Mouse (Mus musculus): Measurements from ENCODE around the gene Krt31. TPM values are rescaled to one million over a fixed set of nuclear protein-coding genes. Genes with fewer than 3 reads are reported as not detected.

Gene Krt31
- total RNA-seq, 2 experiments from 2014 or later, result not detected

GRCm38 (mm10) chr11:100008336-100008735 is 42.0 kb downstream of the Krt31 start:
- DNase-seq (ENCODE audit: extremely low spot score in 1 of 2, low spot score in 1 of 2), result no peak

GRCm38 (mm10) chr11:100006624-100007023 is 43.7 kb downstream of the Krt31 start:
- DNase-seq (ENCODE audit: extremely low spot score in 1 of 2, low spot score in 1 of 2), result no peak

GRCm38 (mm10) chr11:100005905-100006304 is 44.4 kb downstream of the Krt31 start:
- DNase-seq (ENCODE audit: extremely low spot score in 1 of 2, low spot score in 1 of 2), result no peak

GRCm38 (mm10) chr11:100004846-100005245 is 45.5 kb downstream of the Krt31 start:
- DNase-seq (ENCODE audit: extremely low spot score in 1 of 2, low spot score in 1 of 2), result peak in 1 of 2 experiments; percentile 59

- DNase-seq (ENCODE audit: extremely low spot score in 1 of 2, low spot score in 1 of 2), result no peak
Observed at GRCm38 (mm10) chr11:99999091-99999490, 51.3 kb downstream of the Krt31 start.

Other genes starting within 250 kb of the Krt31 start
- not detected for gene Gm11554, start 246.1 kb downstream of the Krt31 start, total RNA-seq (2021)
- gene Krtap4-13, start 240.7 kb downstream of the Krt31 start, total RNA-seq (2021), result not detected
- not detected for gene Gm11564, start 234.9 kb downstream of the Krt31 start, total RNA-seq (2021)
- not detected for gene 2300003K06Rik, start 212.5 kb downstream of the Krt31 start, total RNA-seq (2021)
- not detected for gene Krtap4-16, start 198.9 kb downstream of the Krt31 start, total RNA-seq (2021)
- not detected for gene Gm11568, start 192.6 kb downstream of the Krt31 start, total RNA-seq (2021)
- not detected for gene Gm11559, start 186.1 kb downstream of the Krt31 start, total RNA-seq (2021)
- not detected for gene Krtap9-1, start 177.2 kb downstream of the Krt31 start, total RNA-seq (2021)
- gene Gm11567, start 171.4 kb downstream of the Krt31 start, total RNA-seq (2021), result not detected
- not detected for gene Krtap31-1, start 142.6 kb downstream of the Krt31 start, total RNA-seq (2021)
- gene Gm11565, start 135.8 kb downstream of the Krt31 start, total RNA-seq (2021), result not detected
- not detected for gene Krtap31-2, start 114.3 kb downstream of the Krt31 start, total RNA-seq (2021)
- gene Krtap9-5, start 102.1 kb downstream of the Krt31 start, total RNA-seq (2021), result not detected
- not detected for gene Krtap29-1, start 71.5 kb downstream of the Krt31 start, total RNA-seq (2021)
- not detected for gene Krtap16-1, start 64.0 kb downstream of the Krt31 start, total RNA-seq (2021)
- not detected for gene Krtap17-1, start 56.6 kb downstream of the Krt31 start, total RNA-seq (2021)
- not detected for gene Krt33a, start 34.3 kb downstream of the Krt31 start, total RNA-seq (2021)
- gene Krt33b, start 20.7 kb downstream of the Krt31 start, total RNA-seq (2021), result not detected
- not detected for gene Krt34, start 9.0 kb downstream of the Krt31 start, total RNA-seq (2021)
- not detected for gene Krt32, start 37.7 kb upstream of the Krt31 start, total RNA-seq (2021)
- gene Krt35, start 45.7 kb upstream of the Krt31 start, total RNA-seq (2021), result not detected
- gene Krt36, start 55.1 kb upstream of the Krt31 start, total RNA-seq (2021), result not detected
- not detected for gene Krt13, start 71.0 kb upstream of the Krt31 start, total RNA-seq (2021)
- gene Krt15, start 85.4 kb upstream of the Krt31 start, total RNA-seq (2021), result under 1 TPM in 1 of 2 experiments, not detected in 1; 0.98 TPM
- under 1 TPM in 1 of 2 experiments, not detected in 1; 0.34 TPM for gene Krt19, start 98.1 kb upstream of the Krt31 start, total RNA-seq (2021)
- 1 to 10 TPM; 2.1 to 4.0 TPM for gene Krt9, start 142.7 kb upstream of the Krt31 start, total RNA-seq (2021)
- not detected for gene Krt14, start 157.0 kb upstream of the Krt31 start, total RNA-seq (2021)
- not detected for gene Krt16, start 198.4 kb upstream of the Krt31 start, total RNA-seq (2021)
- not detected for gene Krt17, start 210.5 kb upstream of the Krt31 start, total RNA-seq (2021)
- not detected for gene Krt42, start 219.3 kb upstream of the Krt31 start, total RNA-seq (2021)

Measured in layer of hippocampus, postnatal 25 days (tissue).